Mouse (Mus musculus) frontal cortex, postnatal 36 days (tissue): ENCODE measurements around the gene Crybg3.

Experiments
- DNase-seq, 2 experiments: peaks; one replicate each; pipeline ENCODE4 v3.0.0; 2022; ENCODE audit warnings: low spot score in 2 of 2

Crybg3 gene

GRCm38 (mm10) chr16:59579237-59579636 lies 21.5 kb downstream of the Crybg3 start:
- no peak for DNase-seq

GRCm38 (mm10) chr16:59573961-59574360 lies 26.8 kb downstream of the Crybg3 start:
- no peak for DNase-seq

- no peak for DNase-seq
Observed at GRCm38 (mm10) chr16:59572685-59573084, 28.1 kb downstream of the Crybg3 start.

GRCm38 (mm10) chr16:59570807-59571206 lies 30.0 kb downstream of the Crybg3 start:
- no peak for DNase-seq

DNA sequence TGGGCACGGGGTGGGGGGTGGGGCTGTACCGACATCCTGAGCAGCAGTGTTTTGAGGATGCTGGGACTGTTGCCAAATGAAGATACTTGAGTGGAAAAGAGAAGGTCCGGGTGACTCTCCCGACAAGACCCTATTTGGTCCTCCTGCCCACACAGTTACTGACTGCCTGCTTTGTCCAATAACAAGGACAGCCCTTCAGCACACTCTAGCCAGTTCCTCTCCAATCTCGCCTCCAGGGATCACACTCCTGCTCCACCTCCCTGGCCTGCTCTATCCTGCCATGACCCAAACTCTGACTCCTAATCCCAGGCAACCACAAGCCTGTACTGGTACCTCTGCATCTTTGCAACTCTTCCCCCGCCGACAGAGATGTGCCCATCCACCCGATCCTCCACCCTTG lies 30.9 kb downstream of the Crybg3 start:
- DNase-seq: no peak

DNA sequence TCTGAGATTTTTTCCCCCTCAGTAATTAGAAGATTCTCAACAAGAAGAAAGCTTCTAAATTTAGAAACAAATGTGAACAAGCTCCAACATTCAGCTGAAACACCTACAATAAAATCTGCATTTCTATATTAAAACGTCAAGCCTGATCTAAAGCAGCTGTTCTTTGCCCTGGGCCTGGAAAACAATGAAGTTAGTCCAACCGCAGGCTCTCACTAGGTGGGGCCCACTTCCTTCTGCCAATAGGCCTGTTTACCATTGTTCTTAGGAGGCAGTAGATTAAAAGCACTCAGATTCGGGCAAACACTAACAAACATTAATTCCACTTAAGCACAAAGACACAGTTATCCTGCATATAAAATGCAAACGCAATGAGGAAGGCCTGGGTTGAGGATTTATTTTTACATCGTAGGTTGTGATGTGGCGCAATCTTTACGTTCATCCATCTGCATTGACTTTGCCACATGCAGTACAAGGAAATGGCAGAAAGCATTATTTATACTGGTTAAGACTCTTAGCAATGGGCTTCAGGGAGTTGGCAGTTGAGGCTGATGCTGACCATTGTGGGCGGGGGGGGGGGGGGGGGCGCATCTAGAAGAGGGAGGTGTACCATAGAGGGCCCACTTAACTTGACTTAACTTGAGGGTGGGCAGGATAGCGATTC lies 32.9 kb downstream of the Crybg3 start:
- peak in 1 of 2 experiments; percentile 11 for DNase-seq

DNA sequence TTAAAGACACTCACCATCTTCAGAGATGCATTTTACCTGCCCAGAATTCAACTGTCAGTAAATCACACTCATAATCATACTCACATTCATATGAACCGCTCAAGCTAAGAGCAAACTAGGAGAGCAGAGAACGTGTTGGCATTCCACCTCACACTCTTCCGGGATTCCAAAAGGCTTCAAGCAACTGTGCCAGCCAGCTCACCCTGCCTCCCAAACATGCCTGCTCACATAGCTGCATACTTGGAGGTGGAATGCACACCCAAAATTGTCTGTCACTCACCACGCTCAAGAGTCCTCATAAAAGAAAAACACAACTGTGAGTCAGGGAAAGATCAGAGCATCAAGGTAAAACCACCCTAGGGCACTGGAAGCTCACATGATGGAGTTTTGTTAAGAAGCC lies 34.3 kb downstream of the Crybg3 start:
- peak in 1 of 2 experiments; percentile 6 for DNase-seq

DNA sequence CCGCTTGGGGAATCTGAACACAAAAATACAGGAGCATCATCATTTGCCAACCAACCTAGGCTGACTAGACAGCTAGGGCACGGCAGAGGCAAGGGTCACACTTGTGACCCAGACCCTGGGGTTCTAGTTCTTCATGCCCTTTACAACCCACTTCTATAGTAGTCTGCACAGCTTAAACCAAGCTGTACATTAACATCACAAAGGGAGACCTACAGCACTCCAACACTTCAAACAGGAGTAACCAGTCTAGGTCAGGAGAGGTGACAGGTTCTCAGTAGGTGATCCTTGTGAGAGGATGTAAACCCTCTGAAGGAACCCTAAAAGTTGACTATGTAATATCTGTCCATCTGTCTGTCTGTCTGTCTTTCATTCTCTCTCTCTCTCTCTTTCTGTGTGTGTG lies 35.1 kb downstream of the Crybg3 start:
- DNase-seq: no peak

DNA sequence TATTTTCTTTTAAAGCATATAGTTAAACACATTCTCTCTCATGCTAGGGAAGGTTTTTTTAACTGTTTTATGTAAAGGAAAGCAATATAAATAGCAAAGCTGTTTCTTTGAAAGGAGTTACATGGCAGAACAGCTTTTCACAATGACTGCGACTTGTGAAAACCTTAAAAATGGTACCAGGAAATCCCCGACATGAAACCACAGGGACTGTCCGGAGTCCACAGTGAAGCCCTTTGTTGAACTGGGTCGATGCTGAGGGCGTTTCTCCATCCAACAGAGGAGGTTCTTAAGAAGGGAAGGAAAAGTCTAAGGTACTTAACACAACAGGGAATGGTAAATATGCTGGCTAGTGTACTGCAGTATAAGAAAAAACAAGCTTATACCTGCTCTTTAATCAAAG lies 36.8 kb downstream of the Crybg3 start:
- no peak for DNase-seq

- DNase-seq: no peak
Observed at GRCm38 (mm10) chr16:59559300-59560200, 41.2 kb downstream of the Crybg3 start.

DNA sequence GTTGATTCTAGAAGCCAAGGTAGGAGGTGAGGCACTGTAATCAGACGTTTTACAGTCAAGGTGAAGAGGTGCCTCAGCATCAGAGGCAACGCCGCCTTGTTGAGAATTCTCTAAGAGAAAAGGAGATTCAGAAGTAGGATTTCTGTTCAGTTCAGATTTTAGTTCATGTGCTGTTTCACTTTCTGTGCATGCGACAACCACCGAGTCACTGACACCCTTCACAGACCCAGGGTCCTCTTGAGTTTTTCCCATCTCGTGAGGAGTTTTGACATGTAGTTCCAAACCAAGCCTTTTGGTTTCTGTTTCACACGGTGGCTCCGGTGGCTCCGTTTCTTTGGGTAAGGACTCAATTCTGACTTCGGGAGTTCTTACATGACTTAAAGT lies 41.9 kb downstream of the Crybg3 start:
- DNase-seq: no peak

DNA sequence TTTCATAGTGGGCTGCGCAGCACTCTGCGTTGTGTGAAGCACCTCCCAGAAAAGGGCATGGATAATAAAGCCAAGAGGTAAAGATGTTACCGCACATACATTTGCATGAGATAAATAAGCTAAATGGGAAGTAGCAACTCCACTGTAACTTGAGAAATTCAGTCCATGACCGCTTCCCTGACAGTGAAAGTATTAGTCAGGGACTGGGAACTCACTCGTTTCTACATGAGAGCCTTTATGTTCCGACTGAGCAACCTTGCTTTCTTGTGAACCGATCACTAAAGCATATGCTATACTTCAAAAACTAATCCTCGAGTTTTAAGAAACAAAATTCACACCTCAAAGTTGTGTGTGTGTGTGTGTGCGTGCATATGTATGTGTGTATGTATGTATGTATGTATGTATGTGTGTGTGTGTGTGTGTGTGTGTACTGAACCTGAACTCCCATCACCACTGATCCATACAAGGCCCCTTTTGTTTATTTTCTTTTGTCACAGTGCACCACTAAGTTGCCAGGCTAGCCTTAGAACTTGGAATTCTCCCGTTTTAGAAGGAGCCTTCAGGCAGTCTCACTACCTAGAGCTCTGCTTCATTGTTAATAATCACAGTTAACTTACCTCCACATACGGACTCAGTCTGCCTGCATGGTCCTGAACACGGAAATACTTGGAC lies 47.2 kb downstream of the Crybg3 start:
- DNase-seq: no peak

DNA sequence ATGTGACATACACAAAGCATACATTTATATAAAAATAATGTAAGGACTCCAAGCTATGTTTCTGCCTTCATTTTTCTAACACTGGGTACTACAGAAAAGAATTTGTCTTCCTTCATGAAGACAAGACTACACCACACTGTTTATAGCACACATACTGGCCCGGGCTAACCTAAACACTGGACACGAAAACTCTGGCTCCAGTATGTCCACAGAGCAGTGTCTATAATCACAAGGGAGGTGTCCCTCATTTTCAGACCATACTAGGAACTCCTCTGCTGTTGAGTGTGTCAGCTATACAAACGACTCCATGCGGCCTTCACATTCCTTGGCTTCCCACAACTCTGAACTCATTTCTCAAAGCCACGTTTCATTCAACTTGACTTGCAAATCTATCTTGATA lies 49.3 kb downstream of the Crybg3 start:
- no peak for DNase-seq

DNA sequence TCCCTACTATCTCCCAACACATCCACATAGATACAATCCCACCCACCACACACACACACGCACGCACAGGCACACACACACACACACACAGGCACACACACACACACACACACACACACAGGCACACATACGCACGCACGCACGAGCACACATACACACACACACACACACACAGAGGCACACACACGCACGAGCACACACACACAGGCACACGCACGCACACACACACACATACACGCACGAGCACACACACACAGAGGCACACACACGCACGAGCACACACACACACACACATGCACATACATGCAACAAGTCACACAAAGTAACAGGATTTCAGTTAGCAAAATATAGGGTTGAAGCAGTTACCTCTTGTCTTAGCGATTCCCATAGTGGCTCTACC lies 51.1 kb downstream of the Crybg3 start:
- DNase-seq: no peak

DNA sequence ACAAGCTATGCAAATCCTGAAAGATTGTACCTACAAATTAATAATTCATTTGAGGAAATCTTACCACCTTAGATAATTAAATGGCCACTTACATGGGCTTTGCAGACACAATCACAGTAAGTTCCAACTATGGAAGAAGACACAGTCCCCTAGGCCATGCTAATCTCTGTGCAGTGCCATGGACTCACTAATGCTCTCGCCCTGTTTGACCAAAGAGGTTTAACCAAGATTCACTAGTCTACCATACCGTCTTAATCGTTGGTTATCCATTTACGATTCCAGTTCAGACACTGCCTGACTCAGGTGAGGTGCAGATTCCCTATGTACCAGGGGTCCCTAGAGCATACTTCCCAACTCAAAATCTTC lies 52.2 kb downstream of the Crybg3 start:
- no peak for DNase-seq

DNA sequence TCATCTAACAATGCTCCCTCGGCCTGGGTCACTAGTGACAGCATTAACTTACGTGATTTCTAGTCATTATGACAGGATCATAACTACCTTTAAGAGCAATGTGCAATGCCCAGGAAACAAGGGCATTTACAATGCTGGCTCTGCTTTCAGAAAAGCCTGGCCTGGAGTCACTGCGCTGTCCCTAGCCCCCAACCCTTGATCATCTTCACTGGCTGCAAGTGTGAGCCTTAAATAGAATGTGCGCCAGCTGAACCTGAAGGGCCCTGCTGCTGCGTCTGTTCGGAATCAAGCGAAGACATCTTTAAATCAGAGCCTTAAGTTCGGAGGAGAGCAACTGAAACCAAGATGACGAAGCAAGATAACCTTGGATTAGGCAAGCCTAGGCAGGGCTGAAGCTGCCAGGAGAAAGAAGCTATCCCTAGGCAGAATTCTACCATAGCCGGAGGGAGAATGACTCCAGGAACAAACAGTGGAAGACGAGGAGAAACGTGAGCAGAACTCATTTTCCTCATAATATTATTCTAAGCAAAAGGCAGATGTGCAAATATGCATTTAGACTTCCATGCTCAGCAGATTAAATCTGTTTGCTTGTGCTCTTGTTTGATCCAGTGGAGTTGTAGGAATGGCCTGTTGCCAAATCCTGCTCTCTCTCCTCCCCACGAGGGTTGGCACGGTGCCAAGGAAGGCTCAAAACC lies 52.7 kb downstream of the Crybg3 start:
- DNase-seq: peak; percentile 23 to 59

- peak in 1 of 2 experiments; percentile 55 for DNase-seq
Observed at GRCm38 (mm10) chr16:59547466-59547865, 53.3 kb downstream of the Crybg3 start.

DNA sequence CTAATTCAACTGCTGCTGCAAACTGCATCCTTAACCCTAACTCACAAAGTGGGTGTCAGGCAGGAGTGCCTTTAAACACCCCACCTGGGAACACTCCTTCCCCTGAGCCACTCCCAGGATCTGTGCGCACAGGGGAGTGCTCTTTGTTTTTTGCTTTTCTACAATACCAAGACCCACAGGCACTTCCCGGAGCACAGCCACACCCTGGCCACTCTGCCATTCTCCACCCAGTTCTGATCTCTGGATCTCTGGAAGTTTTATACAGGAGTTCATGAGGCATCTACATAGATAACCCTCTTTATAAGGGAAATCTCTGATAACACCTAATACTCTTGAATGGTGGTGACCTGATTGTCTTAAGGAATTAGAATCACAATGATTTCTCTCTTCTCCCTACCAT lies 55.4 kb downstream of the Crybg3 start:
- no peak for DNase-seq

GRCm38 (mm10) chr16:59541382-59541781 lies 59.4 kb downstream of the Crybg3 start:
- DNase-seq: no peak

- no peak for DNase-seq
Observed at GRCm38 (mm10) chr16:59540944-59541343, 59.8 kb downstream of the Crybg3 start.

GRCm38 (mm10) chr16:59535673-59536072 lies 65.1 kb downstream of the Crybg3 start:
- no peak for DNase-seq

- no peak for DNase-seq
Observed at GRCm38 (mm10) chr16:59534349-59534748, 66.4 kb downstream of the Crybg3 start.
